Mouse (Mus musculus): ENCODE measurements around the gene Arhgef11. TPM values are rescaled to one million over a fixed set of nuclear protein-coding genes. Genes with fewer than 3 reads are reported as not detected.

Arhgef11 gene
- polyA plus RNA-seq, 2 experiments, result 2.2 to 2.7 TPM

- Histone ChIP-seq H3K9me3 (ENCODE audit: control insufficient read depth, low read length) (no peaks in the 10 kb centered on the region), H3K4me2 (ENCODE audit: low read depth) (peak overlapping the region; percentile 15), H3K27me3 (ENCODE audit: control insufficient read depth, insufficient read depth, low read length) (no peaks in the 10 kb centered on the region; the same call in none of the 2 replicates), H3K9ac (replicated peaks) (no peak overlapping the region), H3K27ac (no peak overlapping the region), H3K36me3 (replicated peaks; ENCODE audit: control insufficient read depth, insufficient read depth, low read depth) (no peaks in the 10 kb centered on the region), H3K4me1 (replicated peaks; ENCODE audit: control insufficient read depth in 2 of 2, insufficient read depth in 2 of 2, low read length in 1 of 2) (no peaks in the 10 kb centered on the region; a peak in 1 of 4 replicates), H3K4me3 (ENCODE audit: insufficient read depth in 1 of 2, low read depth in 2 of 2, low read length in 2 of 2) (no peak overlapping the region)
- DNase-seq (ENCODE audit: low read depth in 3 of 3, low spot score in 3 of 3) (no peak), ATAC-seq (ENCODE audit: insufficient read depth) (no peak)
- 20% methylated on average over 10 of the region's 10 CpGs for WGBS (ENCODE audit: insufficient replicate concordance)
- TF ChIP-seq EP300 (IDR thresholded peaks at IDR 0.05; ENCODE audit: low read depth), result no peak
- TF ChIP-seq CTCF (IDR thresholded peaks at IDR 0.05; ENCODE audit: low read depth), result no peak
These were observed 147.1 kb downstream of the Arhgef11 start for GRCm38 (mm10) chr3:87764506-87764905.

- no peak for TF ChIP-seq EP300 (IDR thresholded peaks at IDR 0.05; ENCODE audit: low read depth)
- TF ChIP-seq CTCF (IDR thresholded peaks at IDR 0.05; ENCODE audit: low read depth), result no peak
- WGBS (ENCODE audit: insufficient replicate concordance), result 10% methylated on average over 10 of the region's 10 CpGs
- Histone ChIP-seq H3K4me3 (ENCODE audit: insufficient read depth in 1 of 2, low read depth in 2 of 2, low read length in 2 of 2) (no peak overlapping the region), H3K27me3 (ENCODE audit: control insufficient read depth, insufficient read depth, low read length) (no peaks in the 10 kb centered on the region; the same call in none of the 2 replicates), H3K9me3 (ENCODE audit: control insufficient read depth, low read length) (no peaks in the 10 kb centered on the region), H3K36me3 (replicated peaks; ENCODE audit: control insufficient read depth, insufficient read depth, low read depth) (no peaks in the 10 kb centered on the region), H3K4me2 (ENCODE audit: low read depth) (peak overlapping the region; percentile 15; the same call in 1 of the 2 replicates), H3K4me1 (replicated peaks; ENCODE audit: control insufficient read depth in 2 of 2, insufficient read depth in 2 of 2, low read length in 1 of 2) (no peaks in the 10 kb centered on the region; a peak in 1 of 4 replicates), H3K27ac (no peak overlapping the region), H3K9ac (replicated peaks) (no peak overlapping the region)
- DNase-seq (ENCODE audit: low read depth in 3 of 3, low spot score in 3 of 3) (peak in 1 of 3 experiments; percentile 26), ATAC-seq (ENCODE audit: insufficient read depth) (peak; percentile 56)
These were observed 147.7 kb downstream of the Arhgef11 start for GRCm38 (mm10) chr3:87765091-87765490.

GRCm38 (mm10) chr3:87765631-87766283 lies 148.4 kb downstream of the Arhgef11 start:
- Histone ChIP-seq H3K9ac (replicated peaks) (no peak overlapping the region), H3K27ac (no peak overlapping the region), H3K36me3 (replicated peaks; ENCODE audit: control insufficient read depth, insufficient read depth, low read depth) (no peaks in the 10 kb centered on the region), H3K9me3 (ENCODE audit: control insufficient read depth, low read length) (no peaks in the 10 kb centered on the region), H3K4me2 (ENCODE audit: low read depth) (no peak overlapping the region), H3K27me3 (ENCODE audit: control insufficient read depth, insufficient read depth, low read length) (no peaks in the 10 kb centered on the region; the same call in none of the 2 replicates), H3K4me3 (ENCODE audit: insufficient read depth in 1 of 2, low read depth in 2 of 2, low read length in 2 of 2) (no peak overlapping the region), H3K4me1 (replicated peaks; ENCODE audit: control insufficient read depth in 2 of 2, insufficient read depth in 2 of 2, low read length in 1 of 2) (no peaks in the 10 kb centered on the region; a peak in 1 of 4 replicates)
- TF ChIP-seq CTCF (IDR thresholded peaks at IDR 0.05; ENCODE audit: low read depth), result no peak
- TF ChIP-seq EP300 (IDR thresholded peaks at IDR 0.05; ENCODE audit: low read depth), result no peak
- ATAC-seq (ENCODE audit: insufficient read depth) (no peak), DNase-seq (ENCODE audit: low read depth in 3 of 3, low spot score in 3 of 3) (no peak)
- WGBS (ENCODE audit: insufficient replicate concordance), result 39% methylated on average over 5 of the region's 5 CpGs

- H3K9ac ChIP-seq (replicated peaks), result no peak overlapping the region
- ATAC-seq (ENCODE audit: insufficient read depth), result no peak
- 59% methylated on average over 3 of the region's 3 CpGs for WGBS (ENCODE audit: insufficient replicate concordance)
- no peak overlapping the region for H3K27ac ChIP-seq
- H3K4me3 ChIP-seq (ENCODE audit: insufficient read depth in 1 of 2, low read depth in 2 of 2, low read length in 2 of 2), result no peak overlapping the region
- no peaks in the 10 kb centered on the region for H3K36me3 ChIP-seq (replicated peaks; ENCODE audit: control insufficient read depth, insufficient read depth, low read depth)
- no peaks in the 10 kb centered on the region; a peak in 1 of 4 replicates for H3K4me1 ChIP-seq (replicated peaks; ENCODE audit: control insufficient read depth in 2 of 2, insufficient read depth in 2 of 2, low read length in 1 of 2)
- TF ChIP-seq EP300 (IDR thresholded peaks at IDR 0.05; ENCODE audit: low read depth), result no peak
- no peak for TF ChIP-seq CTCF (IDR thresholded peaks at IDR 0.05; ENCODE audit: low read depth)
- H3K27me3 ChIP-seq (ENCODE audit: control insufficient read depth, insufficient read depth, low read length), result no peaks in the 10 kb centered on the region; the same call in none of the 2 replicates
- H3K4me2 ChIP-seq (ENCODE audit: low read depth), result no peak overlapping the region
- no peak for DNase-seq (ENCODE audit: low read depth in 3 of 3, low spot score in 3 of 3)
- H3K9me3 ChIP-seq (ENCODE audit: control insufficient read depth, low read length), result no peaks in the 10 kb centered on the region
These were observed 148.9 kb downstream of the Arhgef11 start for GRCm38 (mm10) chr3:87766284-87766667.

- Histone ChIP-seq H3K4me1 (replicated peaks; ENCODE audit: control insufficient read depth in 2 of 2, insufficient read depth in 2 of 2, low read length in 1 of 2) (peaks cover 0 to 2% of the 10 kb centered on the region in 2 experiments; a peak in 1 of 4 replicates), H3K4me3 (ENCODE audit: insufficient read depth in 1 of 2, low read depth in 2 of 2, low read length in 2 of 2) (peak overlapping the region; percentile 20 to 51; a peak in 3 of 4 replicates), H3K9me3 (ENCODE audit: control insufficient read depth, low read length) (no peaks in the 10 kb centered on the region), H3K4me2 (ENCODE audit: low read depth) (peak overlapping the region; percentile 32), H3K27ac (no peak overlapping the region), H3K36me3 (replicated peaks; ENCODE audit: control insufficient read depth, insufficient read depth, low read depth) (no peaks in the 10 kb centered on the region), H3K9ac (replicated peaks) (no peak overlapping the region), H3K27me3 (ENCODE audit: control insufficient read depth, insufficient read depth, low read length) (no peaks in the 10 kb centered on the region; the same call in none of the 2 replicates)
- DNase-seq (ENCODE audit: low read depth in 3 of 3, low spot score in 3 of 3) (no peak), ATAC-seq (ENCODE audit: insufficient read depth) (no peak)
- TF ChIP-seq EP300 (IDR thresholded peaks at IDR 0.05; ENCODE audit: low read depth), result no peak
- TF ChIP-seq CTCF (IDR thresholded peaks at IDR 0.05; ENCODE audit: low read depth), result no peak
- WGBS (ENCODE audit: insufficient replicate concordance), result 55% methylated on average over 8 of the region's 8 CpGs
These were observed 150.4 kb downstream of the Arhgef11 start for GRCm38 (mm10) chr3:87767764-87768163.
